Mouse (Mus musculus) MEL (cell line): Measurements from ENCODE around the gene Rundc3a. TPM values are rescaled to one million over a fixed set of nuclear protein-coding genes. Genes with fewer than 3 reads are reported as not detected.

Source experiments
- DNase-seq: peaks from one replicate; pipeline ENCODE4 v3.0.0; 2011; ENCODE audit warnings: low read depth, low spot score
- H3K27ac ChIP-seq: 2 replicates; pipeline ENCODE4 v1.5.1; 2012; ENCODE audit warnings: low read depth, mild to moderate bottlenecking, control low read depth, low read length, moderate library complexity; ENCODE audit not compliant: control insufficient read depth
- H3K27me3 ChIP-seq, 2 experiments: fragments of 150-350 bp in 1 of 2; sonication (generic) in 1 of 2; 2 replicates each; pipeline ENCODE4 v1.6.1; 2012; ENCODE audit warnings: low read length in 2 of 2, mild to moderate bottlenecking in 2 of 2, improper control_type of control experiment in 1 of 2, moderate library complexity in 1 of 2; ENCODE audit not compliant: insufficient read depth in 2 of 2, control insufficient read depth in 1 of 2
- H3K36me3 ChIP-seq, 2 experiments: 2 replicates each; pipeline ENCODE4 v1.6.1; 2012 to 2014; ENCODE audit warnings: low read length in 2 of 2, improper control_type of control experiment in 1 of 2, inconsistent platforms in 1 of 2, mild to moderate bottlenecking in 1 of 2; ENCODE audit not compliant: insufficient read depth in 2 of 2, control insufficient read depth in 1 of 2
- H3K4me1 ChIP-seq, 2 experiments: fragments of 150-350 bp in 1 of 2; sonication (generic) in 1 of 2; 2 replicates each; pipeline ENCODE4 v1.6.1; 2012; ENCODE audit warnings: low read length in 2 of 2, improper control_type of control experiment in 1 of 2, mild to moderate bottlenecking in 1 of 2; ENCODE audit not compliant: insufficient read depth in 2 of 2, control insufficient read depth in 1 of 2
- H3K4me3 ChIP-seq, 2 experiments: fragments of 150-350 bp in 1 of 2; sonication (generic) in 1 of 2; 2 replicates each; pipeline ENCODE4 v1.5.1; 2012; ENCODE audit warnings: low read depth in 2 of 2, low read length in 2 of 2, mild to moderate bottlenecking in 2 of 2, moderate library complexity in 2 of 2, control low read depth in 1 of 2, improper control_type of control experiment in 1 of 2; ENCODE audit not compliant: control insufficient read depth in 1 of 2, insufficient read depth in 1 of 2
- H3K79me2 ChIP-seq: 2 replicates; pipeline ENCODE4 v1.6.1; 2012; ENCODE audit warnings: mild to moderate bottlenecking, low read length, moderate library complexity; ENCODE audit not compliant: control insufficient read depth, poor library complexity, insufficient read depth
- H3K9ac ChIP-seq: 2 replicates; pipeline ENCODE4 v1.6.1; 2012; ENCODE audit warnings: low read depth, mild to moderate bottlenecking, control low read depth, low read length, moderate library complexity; ENCODE audit not compliant: control insufficient read depth, poor library complexity, severe bottlenecking
- H3K9me3 ChIP-seq: fragments of 150-350 bp; sonication (generic); replicated peaks from 2 replicates; pipeline ENCODE4 v1.6.1; 2012; ENCODE audit warnings: mild to moderate bottlenecking, low read length, improper control_type of control experiment, moderate library complexity; ENCODE audit not compliant: insufficient read depth
- BHLHE40 ChIP-seq: IDR thresholded peaks from 2 replicates; pipeline ENCODE4 v1.6.1; 2012; ENCODE audit warnings: low read depth, mild to moderate bottlenecking, inconsistent platforms, low read length, improper control_type of control experiment, borderline replicate concordance
- E2F4 ChIP-seq: IDR thresholded peaks from 2 replicates; pipeline ENCODE4 v1.6.1; 2011; ENCODE audit warnings: low read depth, low read length, improper control_type of control experiment, borderline replicate concordance
- GABPA ChIP-seq: IDR thresholded peaks from 2 replicates; pipeline ENCODE4 v1.6.1; 2012; ENCODE audit warnings: low read depth, mild to moderate bottlenecking, inconsistent platforms, low read length, improper control_type of control experiment, moderate library complexity
- MYB ChIP-seq: IDR thresholded peaks from 2 replicates; pipeline ENCODE4 v1.6.1; 2011; ENCODE audit warnings: mild to moderate bottlenecking, low read depth, low read length, improper control_type of control experiment
- POLR2A ChIP-seq, 2 experiments: IDR thresholded peaks; 2 replicates each; pipeline ENCODE4 v1.6.1; 2011 to 2012; ENCODE audit warnings: low read length in 2 of 2, mild to moderate bottlenecking in 2 of 2, control low read depth in 1 of 2, improper control_type of control experiment in 1 of 2, low read depth in 1 of 2, moderate library complexity in 1 of 2; ENCODE audit not compliant: control insufficient read depth in 1 of 2, insufficient read depth in 1 of 2, poor library complexity in 1 of 2
- POLR2AphosphoS2 ChIP-seq: IDR thresholded peaks from 2 replicates; pipeline ENCODE4 v1.6.1; 2011; ENCODE audit warnings: low read length, improper control_type of control experiment
- RCOR1 ChIP-seq: IDR thresholded peaks from 2 replicates; pipeline ENCODE4 v1.6.1; 2012; ENCODE audit warnings: low read depth, mild to moderate bottlenecking, inconsistent platforms, low read length, improper control_type of control experiment
- SMC3 ChIP-seq: IDR thresholded peaks from 2 replicates; pipeline ENCODE4 v1.6.1; 2011; ENCODE audit warnings: low read depth, low read length, improper control_type of control experiment
- TCF12 ChIP-seq: IDR thresholded peaks from 2 replicates; pipeline ENCODE4 v1.6.1; 2014; ENCODE audit warnings: low read depth, mild to moderate bottlenecking, inconsistent platforms, low read length, improper control_type of control experiment, moderate library complexity
- USF2 ChIP-seq, 2 experiments: IDR thresholded peaks; 2 replicates each; pipeline ENCODE4 v1.6.1; 2011 to 2012; ENCODE audit warnings: improper control_type of control experiment in 2 of 2, low read length in 2 of 2, borderline replicate concordance in 1 of 2, inconsistent platforms in 1 of 2, low read depth in 1 of 2, mild to moderate bottlenecking in 1 of 2; ENCODE audit not compliant: insufficient read depth in 1 of 2
- ZC3H11A ChIP-seq: IDR thresholded peaks from 2 replicates; pipeline ENCODE4 v1.6.1; 2012; ENCODE audit warnings: low read depth, mild to moderate bottlenecking, inconsistent platforms, low read length, improper control_type of control experiment
- ZKSCAN1 ChIP-seq: IDR thresholded peaks from 2 replicates; pipeline ENCODE4 v1.6.1; 2012; ENCODE audit warnings: low read depth, mild to moderate bottlenecking, inconsistent platforms, low read length, improper control_type of control experiment, moderate library complexity
- ZMIZ1 ChIP-seq: IDR thresholded peaks from 2 replicates; pipeline ENCODE4 v1.6.1; 2012; ENCODE audit warnings: low read depth, mild to moderate bottlenecking, inconsistent platforms, low read length, improper control_type of control experiment, moderate library complexity
- polyA plus RNA-seq, 2 experiments: library from polyadenylated mRNA; stranded (reverse) in 1 of 2; unstranded in 1 of 2; fragments of >175 nt in 1 of 2; fragments of >200 nt in 1 of 2; gene quantifications; 2 replicates each; pipeline versions ENCODE4 v1.2.1 to v1.2.4; 2012; ENCODE audit warnings: low replicate concordance in 2 of 2, low read depth in 1 of 2; ENCODE audit not compliant: insufficient read length in 2 of 2, insufficient read depth in 1 of 2, missing spikeins in 1 of 2
- total RNA-seq: library from RNA; depleted of rRNA; stranded (reverse); fragments of 300-350 nt; gene quantifications from 2 replicates; pipeline ENCODE4 v1.2.3, GENCODE M21; 2012

Gene Rundc3a
- total and polyA plus RNA-seq, 3 experiments = 0.39 to 2.1 TPM; not detected in 1

- Histone ChIP-seq H3K79me2 (peaks cover 11% of the 10 kb centered on the region), H3K9me3 (no peaks in the 10 kb centered on the region), H3K27me3 (no peaks in the 10 kb centered on the region), H3K4me1 (peaks cover 0 to 5% of the 10 kb centered on the region in 2 experiments; a peak in 3 of 4 replicates), H3K4me3 (no peak overlapping the region), H3K27ac (no peak overlapping the region), H3K9ac (no peak overlapping the region), H3K36me3 (peaks cover 0 to 5% of the 10 kb centered on the region in 2 experiments; a peak in 2 of 4 replicates)
- DNase-seq = no peak
- TF ChIP-seq POLR2A (IDR thresholded peaks at IDR 0.05; ENCODE audit: control insufficient read depth in 1 of 2, insufficient read depth in 1 of 2, low read depth in 1 of 2, low read length in 2 of 2, poor library complexity in 1 of 2) (peak in 1 of 2 experiments; percentile 33; a peak in 1 of 4 replicates), MYB (no peak), POLR2AphosphoS2 (peak; percentile 59), ZKSCAN1 (no peak)
These were observed 8.8 kb downstream of the Rundc3a start for GRCm38 (mm10) chr11:102401898-102402500.

GRCm38 (mm10) chr11:102403657-102404056 is 10.5 kb downstream of the Rundc3a start:
- no peak overlapping the region for H3K27ac ChIP-seq
- no peaks in the 10 kb centered on the region for H3K9me3 ChIP-seq
- H3K9ac ChIP-seq = no peak overlapping the region
- H3K79me2 ChIP-seq = peaks cover 19% of the 10 kb centered on the region
- H3K27me3 ChIP-seq = no peaks in the 10 kb centered on the region
- TF ChIP-seq ZC3H11A (no peak), ZMIZ1 (no peak), BHLHE40 (no peak), ZKSCAN1 (no peak), E2F4 (no peak), SMC3 (no peak), RCOR1 (no peak), USF2 (IDR thresholded peaks at IDR 0.05; ENCODE audit: borderline replicate concordance in 1 of 2, insufficient read depth in 1 of 2, low read depth in 1 of 2, low read length in 2 of 2) (no peak), GABPA (no peak), TCF12 (no peak)
- TF ChIP-seq, all 39 proteins: peak for 0
- H3K4me1 ChIP-seq = peaks cover 0 to 5% of the 10 kb centered on the region in 2 experiments; a peak in 3 of 4 replicates
- peaks cover 0 to 5% of the 10 kb centered on the region in 2 experiments; a peak in 2 of 4 replicates for H3K36me3 ChIP-seq
- no peak for DNase-seq
- H3K4me3 ChIP-seq = no peak overlapping the region
